ENCODE assay signal across 13 mouse cellular contexts in the genomic region with DNA sequence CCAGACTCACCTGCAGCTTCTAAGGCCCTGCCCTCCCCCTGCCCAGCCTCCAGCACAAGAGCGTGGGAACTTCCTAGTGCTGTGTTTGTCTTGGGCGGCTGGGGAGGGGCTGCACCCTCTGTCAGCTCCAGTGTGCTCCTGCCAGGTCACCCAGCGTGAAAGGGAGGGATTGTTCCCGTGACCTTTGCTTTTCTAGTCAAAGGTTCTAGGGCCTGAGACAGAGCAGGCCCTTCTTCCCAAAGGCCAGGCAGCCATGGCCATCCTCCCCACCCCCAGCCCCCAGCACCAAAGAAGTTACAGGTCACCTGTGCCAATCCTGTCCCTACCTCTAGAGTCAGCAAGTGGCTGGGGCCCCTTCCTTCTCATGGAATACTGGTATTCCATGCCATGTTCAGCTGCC.
A peak's percentile ranks its signal among the peaks of the same experiment; 100 is the strongest.
DNase-seq lines count a peak whose midpoint lies in the region; ATAC-seq and TF ChIP-seq lines count a peak whose summit lies in the region.
"Had no signal": no experiment of that assay in that cellular context is flagged by ENCODE, and none has a peak within 500 bp of the region (broad histone marks: within the 10 kb centered on the region; RNA-seq: fewer than 3 reads in every experiment).

No protein-coding gene starts in this region.

- H3K27me3 ChIP-seq in lung, embryonic 14.5 days (ENCODE audit: insufficient read depth, low read length): no peaks in the 10 kb centered on the region
- no peaks in the 10 kb centered on the region for H3K27me3 ChIP-seq in embryonic facial prominence, embryonic 11.5 days (ENCODE audit: control insufficient read depth, insufficient read depth, low read length)
- H3K27me3 ChIP-seq in liver, postnatal 0 days (ENCODE audit: insufficient read depth, low read length): no peaks in the 10 kb centered on the region
- no peaks in the 10 kb centered on the region for H3K27me3 ChIP-seq in thymus, adult 2 months (ENCODE audit: control insufficient read depth, insufficient read depth, low read length)
- H3K27me3 ChIP-seq: forebrain, embryonic 13.5 days; neural tube, embryonic 12.5 days had no signal

- 25% methylated on average over 4 of the region's 4 CpGs for WGBS in lung, embryonic 14.5 days
- WGBS in lung, adult 2 months: 83% methylated on average over 4 of the region's 4 CpGs
- 17% methylated on average over 4 of the region's 4 CpGs for WGBS in embryonic facial prominence, embryonic 11.5 days
- 69% methylated on average over 4 of the region's 4 CpGs for WGBS in liver, postnatal 0 days (ENCODE audit: insufficient replicate concordance)
- 91% methylated on average over 4 of the region's 4 CpGs for WGBS in thymus, adult 2 months

- no peaks in the 10 kb centered on the region for H3K36me3 ChIP-seq in lung, embryonic 14.5 days (ENCODE audit: insufficient read depth)
- H3K36me3 ChIP-seq in embryonic facial prominence, embryonic 11.5 days (replicated peaks; ENCODE audit: control insufficient read depth, insufficient read depth, low read depth, low read length): no peaks in the 10 kb centered on the region
- no peaks in the 10 kb centered on the region for H3K36me3 ChIP-seq in liver, postnatal 0 days (replicated peaks; ENCODE audit: insufficient read depth, low read length)
- H3K36me3 ChIP-seq in thymus, adult 2 months (ENCODE audit: control insufficient read depth, insufficient read depth, low read length): no peaks in the 10 kb centered on the region
- H3K36me3 ChIP-seq: neural tube, embryonic 12.5 days had no signal

- peak; percentile 37; the same call in 1 of the 2 replicates for ATAC-seq in lung, embryonic 14.5 days (ENCODE audit: insufficient read depth)
- 0 out of 2 replicates have a peak, but pooled peaks have one; percentile 17 for ATAC-seq in embryonic facial prominence, embryonic 11.5 days (replicated peaks; ENCODE audit: insufficient number of reproducible peaks, low FRiP score, low TSS enrichment, low read depth)
- ATAC-seq in liver, postnatal 0 days: peak; percentile 17; the same call in 1 of the 2 replicates
- ATAC-seq: forebrain, embryonic 13.5 days; hindbrain, embryonic 16.5 days had no signal

- TF ChIP-seq EP300 in liver, postnatal 0 days (IDR thresholded peaks at IDR 0.05; ENCODE audit: low read depth): no peak

- 0 out of 2 replicates have a peak overlapping the region, but pooled peaks have one; percentile 12 for H3K27ac ChIP-seq in lung, embryonic 14.5 days (ENCODE audit: low read depth)
- no peak overlapping the region for H3K27ac ChIP-seq in embryonic facial prominence, embryonic 11.5 days (replicated peaks; ENCODE audit: low read depth, low read length)
- H3K27ac ChIP-seq in liver, postnatal 0 days (ENCODE audit: low read depth): no peak overlapping the region
- H3K27ac ChIP-seq in thymus, adult 2 months (ENCODE audit: control insufficient read depth, insufficient read depth, low read length): no peak overlapping the region
- H3K27ac ChIP-seq: forebrain, embryonic 13.5 days; neural tube, embryonic 12.5 days had no signal

- H3K9ac ChIP-seq in lung, embryonic 14.5 days: no peak overlapping the region
- H3K9ac ChIP-seq in embryonic facial prominence, embryonic 11.5 days (replicated peaks; ENCODE audit: low read length): no peak overlapping the region
- no peak overlapping the region for H3K9ac ChIP-seq in liver, postnatal 0 days (replicated peaks)
- H3K9ac ChIP-seq: forebrain, embryonic 13.5 days; neural tube, embryonic 12.5 days had no signal

- no peak overlapping the region for H3K4me3 ChIP-seq in lung, embryonic 14.5 days (ENCODE audit: low read depth, low read length)
- no peak overlapping the region for H3K4me3 ChIP-seq in lung, adult 2 months (replicated peaks; ENCODE audit: extremely low read depth, low read depth, low read length)
- H3K4me3 ChIP-seq in embryonic facial prominence, embryonic 11.5 days (ENCODE audit: low read depth, low read length): no peak overlapping the region
- H3K4me3 ChIP-seq in liver, postnatal 0 days (ENCODE audit: low read depth, low read length): no peak overlapping the region
- H3K4me3 ChIP-seq in thymus, adult 2 months (ENCODE audit: control insufficient read depth, insufficient read depth, low read length): no peak overlapping the region
- H3K4me3 ChIP-seq: forebrain, embryonic 13.5 days; megakaryocyte, embryonic 14.5 days; neural tube, embryonic 12.5 days had no signal

- TF ChIP-seq POLR2A in lung, adult 2 months (IDR thresholded peaks at IDR 0.05; ENCODE audit: borderline replicate concordance, extremely low read depth, low read depth, low read length): no peak
- TF ChIP-seq POLR2A in thymus, adult 2 months (IDR thresholded peaks at IDR 0.05; ENCODE audit: control insufficient read depth, extremely low read depth, insufficient read depth, low read length, poor library complexity): no peak

- TF ChIP-seq CTCF in lung, embryonic 14.5 days (IDR thresholded peaks at IDR 0.05; ENCODE audit: low read depth): no peak
- no peak for TF ChIP-seq CTCF in lung, adult 2 months (IDR thresholded peaks at IDR 0.05; ENCODE audit: insufficient read depth, low read length)
- no peak for TF ChIP-seq CTCF in liver, postnatal 0 days (IDR thresholded peaks at IDR 0.05; ENCODE audit: low read depth)
- no peak for TF ChIP-seq CTCF in thymus, adult 2 months (IDR thresholded peaks at IDR 0.05; ENCODE audit: borderline replicate concordance, control insufficient read depth, extremely low read depth, insufficient read depth, low read length, poor library complexity)

- H3K4me1 ChIP-seq in lung, embryonic 14.5 days (ENCODE audit: insufficient read depth): peaks cover 4% of the 10 kb centered on the region; the same call in 1 of the 2 replicates
- H3K4me1 ChIP-seq in lung, adult 2 months (ENCODE audit: control insufficient read depth, insufficient read depth, low read length): peaks cover 3% of the 10 kb centered on the region; the same call in 1 of the 2 replicates
- H3K4me1 ChIP-seq in embryonic facial prominence, embryonic 11.5 days (ENCODE audit: control insufficient read depth, insufficient read depth, low read length): no peaks in the 10 kb centered on the region
- H3K4me1 ChIP-seq in liver, postnatal 0 days (ENCODE audit: insufficient read depth): no peaks in the 10 kb centered on the region; the same call in 1 of the 2 replicates
- H3K4me1 ChIP-seq in thymus, adult 2 months (replicated peaks; ENCODE audit: control insufficient read depth, insufficient read depth, low read length): no peaks in the 10 kb centered on the region

- H3K9me3 ChIP-seq in lung, embryonic 14.5 days (ENCODE audit: low read depth, low read length): no peaks in the 10 kb centered on the region
- H3K9me3 ChIP-seq in embryonic facial prominence, embryonic 11.5 days (replicated peaks; ENCODE audit: control insufficient read depth, low read length): no peaks in the 10 kb centered on the region
- H3K9me3 ChIP-seq in liver, postnatal 0 days (ENCODE audit: low read length): no peaks in the 10 kb centered on the region
- H3K9me3 ChIP-seq: forebrain, embryonic 13.5 days; neural tube, embryonic 12.5 days had no signal

- no peak for DNase-seq in lung, embryonic 14.5 days
- DNase-seq in lung, adult 2 months: no peak
- DNase-seq in embryonic facial prominence, embryonic 11.5 days (ENCODE audit: low spot score): no peak
- peak; percentile 93 for DNase-seq in kidney, adult 9 months
- no peak for DNase-seq in liver, postnatal 0 days
- no peak for DNase-seq in right cerebral cortex, adult 18-20 months
- DNase-seq in thymus, adult 2 months: no peak
- no peak for DNase-seq in adrenal gland, postnatal 10 days
- DNase-seq: right cerebral cortex, postnatal 4 days had no signal

- H3K4me2 ChIP-seq in lung, embryonic 14.5 days: no peak overlapping the region
- no peak overlapping the region for H3K4me2 ChIP-seq in embryonic facial prominence, embryonic 11.5 days (ENCODE audit: low read depth, low read length)
- H3K4me2 ChIP-seq in liver, postnatal 0 days (ENCODE audit: low read depth, low read length): no peak overlapping the region
- H3K4me2 ChIP-seq: forebrain, embryonic 13.5 days; neural tube, embryonic 12.5 days had no signal
